Mouse (Mus musculus) c-Kit-negative CD71-positive TER-119-positive erythroid progenitor cells, embryonic 14.5 days (primary cell): ENCODE results near the gene Ibtk.

Experiments
- DNase-seq: peaks from one replicate; pipeline ENCODE4 v3.0.0-alpha.2; 2013; ENCODE audit warnings: low read depth, low spot score

Gene Ibtk

GRCm38 (mm10) chr9:85701981-85702380 is 47.2 kb downstream of the Ibtk start:
- DNase-seq = no peak

- DNase-seq = no peak
Observed at GRCm38 (mm10) chr9:85695606-85696005, 53.5 kb downstream of the Ibtk start.

- DNase-seq = no peak
Observed at GRCm38 (mm10) chr9:85693231-85694116, 55.7 kb downstream of the Ibtk start.

- DNase-seq = peak; percentile 17
Observed at GRCm38 (mm10) chr9:85685010-85685409, 64.1 kb downstream of the Ibtk start.

- DNase-seq = no peak
Observed at GRCm38 (mm10) chr9:85675131-85675905, 73.8 kb downstream of the Ibtk start.

GRCm38 (mm10) chr9:85673907-85674481 is 75.1 kb downstream of the Ibtk start:
- DNase-seq = no peak

GRCm38 (mm10) chr9:85671582-85672331 is 77.4 kb downstream of the Ibtk start:
- no peak for DNase-seq

- DNase-seq = no peak
Observed at GRCm38 (mm10) chr9:85664316-85664715, 84.8 kb downstream of the Ibtk start.

GRCm38 (mm10) chr9:85663810-85664209 is 85.3 kb downstream of the Ibtk start:
- DNase-seq = no peak

- no peak for DNase-seq
Observed at GRCm38 (mm10) chr9:85663091-85663490, 86.0 kb downstream of the Ibtk start.

- DNase-seq = no peak
Observed at GRCm38 (mm10) chr9:85653401-85653800, 95.7 kb downstream of the Ibtk start.

GRCm38 (mm10) chr9:85638276-85638675 is 110.9 kb downstream of the Ibtk start:
- DNase-seq = no peak
